Mouse (Mus musculus) cortical plate, adult 2 months (tissue): ENCODE data around the gene Meiob.

Experiments used
- CTCF ChIP-seq: fragments of 200-500 bp; IDR thresholded peaks from 2 replicates; pipeline ENCODE4 v1.5.1; 2011; ENCODE audit warnings: mild to moderate bottlenecking, control low read depth, low read length; ENCODE audit not compliant: insufficient read depth; ENCODE audit errors: extremely low read depth
- POLR2A ChIP-seq: fragments of 200-500 bp; IDR thresholded peaks from 2 replicates; pipeline ENCODE4 v1.6.1; 2011; ENCODE audit warnings: mild to moderate bottlenecking, low read length, control low read depth; ENCODE audit not compliant: insufficient read depth; ENCODE audit errors: extremely low read depth

GRCm38 (mm10) chr17:24855838-24856464 lies 51.9 kb downstream of the Meiob start:
- no peak for TF ChIP-seq CTCF
- no peak for TF ChIP-seq POLR2A
